Mouse (Mus musculus): ENCODE data around the gene Sh3bp5.

- TF ChIP-seq EP300 (IDR thresholded peaks at IDR 0.05; ENCODE audit: low read depth in 1 of 2, low read length in 2 of 2) (no peak), MAFK (IDR thresholded peaks at IDR 0.05; ENCODE audit: borderline replicate concordance, low read depth, low read length) (no peak), CTCF (IDR thresholded peaks at IDR 0.05 in 2 of 3, conservative IDR thresholded peaks at IDR 0.05 in 1 of 3; ENCODE audit: control insufficient read depth in 1 of 3, insufficient read depth in 1 of 3, low read depth in 2 of 3, low read length in 3 of 3, poor library complexity in 1 of 3, severe bottlenecking in 1 of 3) (no peak), POLR2AphosphoS2 (IDR thresholded peaks at IDR 0.05; ENCODE audit: low read length) (no peak), POLR2A (IDR thresholded peaks at IDR 0.05; ENCODE audit: control insufficient read depth in 1 of 2, insufficient read depth in 1 of 2, low read depth in 1 of 2, low read length in 2 of 2, poor library complexity in 1 of 2) (no peak), TCF12 (IDR thresholded peaks at IDR 0.05; ENCODE audit: low read depth, low read length) (no peak), TAL1 (IDR thresholded peaks at IDR 0.05; ENCODE audit: low read length) (no peak), ELF1 (IDR thresholded peaks at IDR 0.05; ENCODE audit: low read depth, low read length) (no peak), ZMIZ1 (IDR thresholded peaks at IDR 0.05; ENCODE audit: low read depth, low read length) (no peak), MEF2A (IDR thresholded peaks at IDR 0.05; ENCODE audit: extremely low read depth, insufficient replicate concordance, low read depth, low read length, poor library complexity, severe bottlenecking) (no peak), ZNF384 (IDR thresholded peaks at IDR 0.05; ENCODE audit: low read depth, low read length) (no peak)
These were observed 4.0 kb downstream of the Sh3bp5 start for GRCm38 (mm10) chr14:31431789-31432330.

Data from MEL (cell line).